Mouse (Mus musculus) neural tube, embryonic 11.5 days (tissue): ENCODE data around the gene Bik. TPM values are rescaled to one million over a fixed set of nuclear protein-coding genes. Genes with fewer than 3 reads are reported as not detected.

Experiments used
- ATAC-seq: fragments of 200-750 bp; cut with Nextera tagmentation; 2 replicates; pipeline ENCODE4 v1.8.0; 2017; ENCODE audit warnings: moderate number of reproducible peaks, mild to moderate bottlenecking, moderate TSS enrichment, moderate library complexity; ENCODE audit not compliant: insufficient read depth, low FRiP score, low TSS enrichment
- DNase-seq: peaks from one replicate; pipeline ENCODE4 v3.0.0-alpha.2; 2015; ENCODE audit warnings: low spot score
- H3K27ac ChIP-seq: fragments of 300-500 bp; sonication (generic); 2 replicates; pipeline ENCODE4 v1.5.1; 2014; ENCODE audit warnings: low read depth, mild to moderate bottlenecking, low read length
- H3K27me3 ChIP-seq: fragments of 300-500 bp; sonication (generic); 2 replicates; pipeline ENCODE4 v1.6.1; 2014; ENCODE audit warnings: mild to moderate bottlenecking, low read length, mixed read lengths; ENCODE audit not compliant: control insufficient read depth, insufficient read depth
- H3K36me3 ChIP-seq: fragments of 300-500 bp; sonication (generic); 2 replicates; pipeline ENCODE4 v1.6.1; 2014; ENCODE audit warnings: mild to moderate bottlenecking, low read length, moderate library complexity, mixed read lengths; ENCODE audit not compliant: control insufficient read depth, insufficient read depth
- H3K4me1 ChIP-seq: fragments of 300-500 bp; sonication (generic); 2 replicates; pipeline ENCODE4 v1.6.1; 2014; ENCODE audit warnings: low read length, mixed read lengths; ENCODE audit not compliant: control insufficient read depth, insufficient read depth
- H3K4me2 ChIP-seq: fragments of 300-500 bp; sonication (generic); 2 replicates; pipeline ENCODE4 v1.6.1; 2014; ENCODE audit warnings: low read depth, mild to moderate bottlenecking, moderate library complexity
- H3K4me3 ChIP-seq: fragments of 300-500 bp; sonication (generic); 2 replicates; pipeline ENCODE4 v1.5.1; 2014; ENCODE audit warnings: low read depth, low read length
- H3K9ac ChIP-seq: fragments of 300-500 bp; sonication (generic); 2 replicates; pipeline ENCODE4 v1.6.1; 2014; ENCODE audit warnings: mild to moderate bottlenecking, low read length
- H3K9me3 ChIP-seq: fragments of 300-500 bp; sonication (generic); 2 replicates; pipeline ENCODE4 v1.6.1; 2016; ENCODE audit warnings: low read length; ENCODE audit not compliant: control insufficient read depth
- WGBS: fragments of 180-500 bp; shearing (Covaris S2); extraction: QIAGEN DNeasy Blood & Tissue Kit; methylation state at CpG from one replicate; pipeline ENCODE4 v1.1.7; 2014; 5-methylcytosine and 5-hydroxymethylcytosine counted together
- polyA plus RNA-seq: library from polyadenylated mRNA; unstranded; fragments of >200 nt; fragmentation: Nextera tagmentation; extraction: Ambion mirVana; gene quantifications from 2 replicates; pipeline ENCODE4 v1.2.1, GENCODE M21; 2014

Bik gene
- 2.1 and 2.4 TPM in 2 replicates for polyA plus RNA-seq

- Histone ChIP-seq H3K9me3 (no peaks in the 10 kb centered on the region), H3K4me1 (peaks cover 13% of the 10 kb centered on the region), H3K4me3 (peak within 1 kb of the TSS; percentile 50), H3K27me3 (peaks cover 29% of the 10 kb centered on the region), H3K9ac (peak within 1 kb of the TSS; percentile 55), H3K36me3 (no peaks in the 10 kb centered on the region), H3K4me2 (peak within 1 kb of the TSS; percentile 95), H3K27ac (no peak within 1 kb of the TSS)
- under 1% methylated on average over 45 of the region's 45 CpGs for WGBS
- peak; percentile 75 for DNase-seq
- ATAC-seq, result peak; percentile 60; the same call in 1 of the 2 replicates
These were observed at the start of gene Bik for GRCm38 (mm10) chr15:83526424-83527091. TSS of gene Bik (plus strand) at chr15:83526862.

DNA sequence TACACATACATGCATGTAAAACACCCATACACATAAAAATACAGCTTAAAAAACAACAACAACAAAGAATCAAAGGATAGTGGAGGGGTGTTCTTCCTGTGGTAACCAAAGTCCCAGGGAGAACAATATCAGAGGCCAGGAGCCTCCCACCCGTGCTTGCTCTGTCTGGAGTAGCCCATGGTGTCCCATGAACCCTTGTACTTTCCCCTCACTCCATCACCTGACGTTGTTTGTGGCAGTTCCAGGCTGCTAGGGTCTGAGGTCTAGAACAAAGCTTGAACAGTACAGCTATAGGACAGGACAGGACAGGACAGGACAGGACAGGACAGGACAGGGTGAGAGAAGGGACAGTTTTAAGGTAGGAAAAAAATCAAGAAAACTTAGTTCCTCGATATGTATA is 48.6 kb upstream of the Bik start:
- 71% methylated on average over 3 of the region's 3 CpGs for WGBS
- Histone ChIP-seq H3K9ac (no peak overlapping the region), H3K4me1 (no peaks in the 10 kb centered on the region), H3K36me3 (no peaks in the 10 kb centered on the region), H3K4me3 (no peak overlapping the region), H3K27me3 (no peaks in the 10 kb centered on the region), H3K27ac (no peak overlapping the region), H3K4me2 (no peak overlapping the region), H3K9me3 (no peaks in the 10 kb centered on the region)
- DNase-seq, result no peak
- ATAC-seq, result no peak

DNA sequence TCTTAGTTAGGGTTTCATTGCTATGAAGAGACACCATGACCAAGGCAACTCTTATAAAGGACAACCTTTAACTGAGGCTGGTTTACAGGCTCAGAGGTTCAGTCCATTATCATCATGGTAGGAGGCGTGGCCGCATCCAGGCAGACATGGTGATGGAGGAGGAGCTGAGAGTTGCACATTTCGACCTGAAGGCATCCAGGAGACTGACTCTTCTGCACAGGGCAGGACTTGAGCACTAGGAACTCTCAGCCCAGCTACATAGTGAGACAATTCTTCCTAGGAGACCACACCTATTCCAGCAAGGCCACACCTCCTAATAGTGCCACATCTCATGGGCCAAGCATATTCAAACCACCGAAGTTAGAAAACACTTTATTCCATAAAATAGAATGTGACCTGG is 46.8 kb upstream of the Bik start:
- H3K36me3 ChIP-seq, result no peaks in the 10 kb centered on the region
- H3K27me3 ChIP-seq, result no peaks in the 10 kb centered on the region
- H3K9me3 ChIP-seq, result no peaks in the 10 kb centered on the region
- no peak overlapping the region for H3K4me2 ChIP-seq
- no peak overlapping the region for H3K27ac ChIP-seq
- no peaks in the 10 kb centered on the region for H3K4me1 ChIP-seq
- 85% methylated on average over 4 of the region's 4 CpGs for WGBS
- ATAC-seq, result no peak
- no peak overlapping the region for H3K9ac ChIP-seq
- H3K4me3 ChIP-seq, result no peak overlapping the region
- DNase-seq, result no peak

GRCm38 (mm10) chr15:83481236-83481780 is 45.4 kb upstream of the Bik start:
- no peak overlapping the region for H3K4me2 ChIP-seq
- no peak overlapping the region for H3K9ac ChIP-seq
- H3K4me3 ChIP-seq, result no peak overlapping the region
- no peaks in the 10 kb centered on the region for H3K9me3 ChIP-seq
- ATAC-seq (no peak), DNase-seq (no peak)
- WGBS, result 74% methylated on average over 10 of the region's 10 CpGs
- H3K4me1 ChIP-seq, result no peaks in the 10 kb centered on the region
- no peaks in the 10 kb centered on the region for H3K27me3 ChIP-seq
- H3K27ac ChIP-seq, result no peak overlapping the region
- no peaks in the 10 kb centered on the region for H3K36me3 ChIP-seq

- H3K4me1 ChIP-seq, result no peaks in the 10 kb centered on the region
- DNase-seq (no peak), ATAC-seq (no peak)
- WGBS, result 80% methylated on average over 8 of the region's 8 CpGs
- no peaks in the 10 kb centered on the region for H3K27me3 ChIP-seq
- no peak overlapping the region for H3K4me2 ChIP-seq
- H3K9ac ChIP-seq, result no peak overlapping the region
- no peaks in the 10 kb centered on the region for H3K9me3 ChIP-seq
- H3K27ac ChIP-seq, result no peak overlapping the region
- no peak overlapping the region for H3K4me3 ChIP-seq
- H3K36me3 ChIP-seq, result no peaks in the 10 kb centered on the region
These were observed 43.9 kb upstream of the Bik start for GRCm38 (mm10) chr15:83482645-83483224.

DNA sequence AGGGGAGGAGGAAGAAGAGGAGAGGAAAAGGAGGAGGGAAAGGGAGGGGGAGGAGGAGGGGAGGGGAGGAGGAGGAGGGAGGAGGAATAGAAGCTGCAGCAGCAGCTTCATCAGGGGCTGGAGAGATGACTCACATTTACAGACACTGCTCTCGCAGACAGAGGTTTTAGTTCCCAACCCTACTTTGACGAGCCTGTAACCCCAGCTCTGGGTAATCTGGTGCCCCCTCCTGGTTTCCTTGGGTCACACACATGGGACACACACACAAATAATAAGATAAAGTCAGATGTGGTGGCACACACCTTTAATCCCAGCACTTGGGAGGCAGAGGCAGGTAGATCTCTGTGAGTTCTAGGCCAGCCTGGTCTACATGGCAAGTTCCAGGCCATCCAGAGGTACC is 43.2 kb upstream of the Bik start:
- Histone ChIP-seq H3K27me3 (no peaks in the 10 kb centered on the region), H3K9ac (no peak overlapping the region), H3K4me3 (no peak overlapping the region), H3K4me1 (no peaks in the 10 kb centered on the region), H3K9me3 (no peaks in the 10 kb centered on the region), H3K4me2 (no peak overlapping the region), H3K36me3 (no peaks in the 10 kb centered on the region), H3K27ac (no peak overlapping the region)
- ATAC-seq, result no peak
- 48% methylated on average over 2 of the region's 2 CpGs for WGBS
- DNase-seq, result no peak

DNA sequence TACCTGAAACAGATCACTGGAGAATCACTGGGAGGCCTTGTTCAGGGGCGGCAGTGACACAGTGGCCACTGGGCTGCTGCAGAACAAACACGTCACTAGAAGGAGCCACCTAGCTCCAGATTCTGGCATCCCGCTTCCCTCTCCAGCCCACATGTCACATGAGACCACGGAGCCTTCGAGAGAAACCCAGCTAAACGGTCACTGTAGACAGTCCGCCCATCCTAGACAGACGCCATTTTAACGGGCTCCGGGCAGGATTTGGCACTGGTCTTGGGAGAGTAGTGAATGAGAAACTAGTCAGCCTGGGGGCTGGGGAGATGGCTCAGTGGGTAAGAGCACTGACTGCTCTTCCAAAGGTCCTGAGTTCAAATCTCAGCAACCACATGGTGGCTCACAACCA is 42.4 kb upstream of the Bik start:
- no peak overlapping the region for H3K27ac ChIP-seq
- no peaks in the 10 kb centered on the region for H3K9me3 ChIP-seq
- no peaks in the 10 kb centered on the region for H3K36me3 ChIP-seq
- H3K4me1 ChIP-seq, result no peaks in the 10 kb centered on the region
- WGBS, result 89% methylated on average over 10 of the region's 10 CpGs
- H3K27me3 ChIP-seq, result no peaks in the 10 kb centered on the region
- H3K9ac ChIP-seq, result no peak overlapping the region
- H3K4me3 ChIP-seq, result no peak overlapping the region
- ATAC-seq (no peak), DNase-seq (no peak)
- H3K4me2 ChIP-seq, result no peak overlapping the region

DNA sequence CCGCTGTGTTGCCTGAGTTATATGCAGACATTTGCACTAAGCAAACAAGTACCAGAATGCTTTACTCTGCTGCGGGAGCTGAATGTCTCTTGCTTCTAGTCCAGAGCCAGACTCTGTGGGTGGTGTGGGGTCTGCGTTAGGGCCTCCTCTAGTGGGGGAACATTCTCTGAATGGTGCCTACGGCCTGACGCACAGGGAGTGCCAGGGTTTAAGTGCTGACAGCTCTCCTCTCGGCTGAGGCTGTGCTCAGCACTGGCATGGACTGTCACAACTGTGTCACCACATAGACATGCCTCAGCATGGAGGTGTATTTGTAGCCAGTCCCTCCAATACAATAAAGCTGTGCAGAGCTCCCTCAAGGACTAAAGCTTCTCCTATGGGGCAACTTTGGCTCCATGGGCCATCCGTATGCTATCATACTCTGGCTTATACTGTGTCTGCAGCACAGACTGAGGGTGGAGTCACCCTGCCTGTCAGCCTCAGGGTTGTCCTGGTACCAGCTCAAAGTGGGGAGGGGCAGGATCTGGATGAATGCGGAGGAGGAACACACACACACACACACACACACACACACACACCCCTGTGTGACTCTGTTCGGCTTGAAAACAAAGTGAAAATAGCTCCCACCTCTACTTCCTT is 39.1 kb upstream of the Bik start:
- 76% methylated on average over 9 of the region's 9 CpGs for WGBS
- no peak overlapping the region for H3K4me3 ChIP-seq
- H3K36me3 ChIP-seq, result peaks cover 4% of the 10 kb centered on the region; the same call in 1 of the 2 replicates
- H3K4me2 ChIP-seq, result no peak overlapping the region
- H3K27ac ChIP-seq, result no peak overlapping the region
- no peak for ATAC-seq
- no peaks in the 10 kb centered on the region for H3K9me3 ChIP-seq
- no peak overlapping the region for H3K9ac ChIP-seq
- no peaks in the 10 kb centered on the region for H3K4me1 ChIP-seq
- no peak for DNase-seq
- H3K27me3 ChIP-seq, result no peaks in the 10 kb centered on the region
